Mouse (Mus musculus) thymus, postnatal 25 days (tissue): ENCODE measurements around the gene Mepce.
A peak's percentile ranks its signal among the peaks of the same experiment; 100 is the strongest.

Source experiments
- DNase-seq: peaks from one replicate; pipeline ENCODE4 v3.0.0; 2022

The Mepce gene

GRCm38 (mm10) chr5:137738516-137738915, 48.9 kb downstream of the Mepce start:
- DNase-seq = peak; percentile 48

DNA sequence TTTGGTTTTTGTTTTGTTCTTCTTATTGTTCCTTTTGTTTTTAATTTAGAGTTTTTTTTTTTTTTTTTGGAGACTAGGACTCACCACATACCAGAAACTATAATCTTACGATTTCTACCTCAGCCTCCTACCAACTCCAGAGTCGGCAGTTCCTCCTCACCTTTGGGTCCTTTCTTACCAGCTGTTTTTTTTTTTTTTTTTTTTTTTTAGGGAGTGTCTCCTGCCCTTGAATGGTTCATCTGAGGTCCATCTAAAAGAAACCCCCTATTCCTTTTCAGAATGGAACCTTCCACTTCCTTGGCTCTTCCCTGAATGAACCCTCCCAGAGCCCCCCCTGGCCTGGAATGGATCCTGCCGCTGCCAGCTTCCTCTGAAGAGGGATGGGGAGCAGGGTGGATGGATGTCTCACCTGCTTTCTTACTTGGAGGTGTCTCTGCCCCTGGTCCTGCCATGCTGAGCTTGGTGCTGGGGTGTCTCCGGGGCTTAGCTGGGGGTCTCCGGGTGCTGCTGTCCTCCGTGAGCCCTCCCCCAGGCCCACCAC, 50.0 kb downstream of the Mepce start:
- DNase-seq = no peak

DNA sequence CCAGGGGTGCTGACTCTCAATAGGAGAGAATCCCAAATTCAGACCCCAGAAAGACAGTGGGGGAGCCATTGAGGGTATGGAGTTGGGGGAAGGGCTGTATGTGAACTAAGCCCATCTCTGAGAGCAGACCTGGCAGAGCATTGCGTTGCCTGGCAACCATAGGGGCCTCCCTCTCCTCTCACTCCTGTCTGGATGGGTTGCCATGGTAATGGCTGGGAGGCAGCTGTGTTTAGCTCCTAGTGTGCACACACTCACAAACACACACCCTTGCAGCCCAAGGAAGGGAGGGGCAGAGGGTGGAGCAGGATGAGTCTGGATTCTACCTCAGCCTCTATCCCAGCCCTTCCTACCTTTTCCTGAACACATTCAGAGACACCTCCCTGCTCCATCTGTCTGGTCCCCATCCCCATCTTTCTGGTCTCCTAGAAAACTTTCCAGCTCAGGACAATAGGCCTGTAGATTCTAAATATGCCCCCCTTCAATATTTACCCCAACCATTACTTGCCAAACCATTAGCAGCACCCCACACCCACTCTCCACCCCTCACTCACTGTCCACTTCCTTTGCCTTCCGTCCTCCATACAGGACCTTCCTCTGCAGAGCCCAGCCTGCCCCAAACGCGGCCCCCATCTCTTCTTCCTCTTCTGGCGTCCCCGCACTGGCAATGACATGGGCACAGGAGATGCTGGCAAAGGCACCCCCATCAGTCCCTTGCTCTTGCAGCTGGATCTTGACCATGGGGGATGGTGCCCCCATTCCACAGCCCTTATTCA, 53.0 kb downstream of the Mepce start:
- no peak for DNase-seq

GRCm38 (mm10) chr5:137733638-137734288, 53.7 kb downstream of the Mepce start:
- no peak for DNase-seq
